Mouse (Mus musculus) brain, embryonic 14.5 days (tissue): ENCODE measurements around the gene Nars2. TPM values are rescaled to one million over a fixed set of nuclear protein-coding genes. Genes with fewer than 3 reads are reported as not detected.
"Not testable (repeated sequence)": the region's sequence is repeated elsewhere in the genome, so short reads cannot be mapped to it uniquely, and the experiment has no call there.

ENCODE experiments used
- DNase-seq: peaks from one replicate; pipeline ENCODE4 v3.0.0-alpha.2; 2011; ENCODE audit warnings: low read depth
- CTCF ChIP-seq: fragments of 200-500 bp; IDR thresholded peaks from 2 replicates; pipeline ENCODE4 v1.5.1; 2012; ENCODE audit warnings: inconsistent platforms, mild to moderate bottlenecking, moderate library complexity, borderline replicate concordance; ENCODE audit not compliant: insufficient read depth, insufficient read length; ENCODE audit errors: extremely low read depth
- POLR2A ChIP-seq: fragments of 200-500 bp; IDR thresholded peaks from 2 replicates; pipeline ENCODE4 v1.6.1; 2012; ENCODE audit warnings: mild to moderate bottlenecking, inconsistent platforms, borderline replicate concordance; ENCODE audit not compliant: poor library complexity, insufficient read depth, insufficient read length, severe bottlenecking; ENCODE audit errors: extremely low read depth
- polyA plus RNA-seq: library from polyadenylated mRNA; depleted of rRNA; stranded (reverse); fragments of >200 nt; gene quantifications from 2 replicates; pipeline ENCODE4 v1.2.3, GENCODE M21; 2012

The Nars2 gene
- polyA plus RNA-seq, 1 experiment, result 7.6 TPM

DNA sequence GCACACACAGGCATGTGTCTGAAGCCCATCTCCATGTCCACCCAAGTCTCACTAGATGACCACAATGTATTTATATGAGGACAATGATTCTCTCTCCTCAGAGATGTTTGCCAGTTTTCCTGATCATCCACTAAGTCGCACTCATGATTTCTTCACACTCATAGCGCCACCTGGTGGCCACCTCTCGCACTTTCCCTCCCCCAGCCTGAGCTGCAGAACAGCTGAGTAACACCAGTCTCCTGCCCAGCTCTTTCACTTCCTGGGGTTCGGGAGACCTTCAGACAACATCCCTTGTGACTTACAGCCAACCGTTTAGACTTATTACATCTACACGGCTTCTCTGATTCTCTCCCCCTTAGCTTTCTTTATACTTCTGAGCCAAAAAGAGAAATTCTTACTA, 37.3 kb upstream of the Nars2 start:
- DNase-seq, result peak; percentile 93
- TF ChIP-seq CTCF (peak; percentile 94), POLR2A (no peak)

DNA sequence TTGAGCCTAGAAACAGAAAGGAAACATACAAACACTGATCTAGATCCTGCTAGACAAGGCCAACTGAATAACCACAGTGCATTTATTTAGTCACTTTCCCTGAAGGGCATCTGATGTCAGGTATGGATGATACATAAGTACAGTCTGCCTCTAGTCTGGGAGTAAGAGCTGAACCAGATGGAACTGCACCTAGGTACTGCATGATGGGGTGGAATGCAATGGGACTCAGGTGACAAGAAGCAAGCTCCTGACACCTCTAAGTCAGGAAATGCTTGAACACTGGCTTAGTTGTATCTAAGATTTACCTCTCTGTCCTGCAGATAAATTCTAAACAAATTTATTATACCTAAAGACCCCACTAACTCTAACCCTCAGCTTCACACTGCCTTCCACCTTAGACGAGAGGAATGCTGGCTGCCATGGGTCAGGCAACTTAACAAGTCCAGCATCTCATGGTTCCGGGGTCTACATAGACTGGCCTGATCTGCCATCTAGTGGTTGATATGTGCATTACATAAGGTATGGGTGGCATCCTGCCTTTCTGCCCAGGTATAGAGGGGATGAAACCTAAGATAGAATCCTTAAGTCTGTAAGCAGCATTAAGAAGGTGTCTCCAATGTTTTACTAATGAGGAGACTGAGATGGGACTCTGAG, 35.7 kb upstream of the Nars2 start:
- TF ChIP-seq CTCF, result peak; percentile 82; the same call in 1 of the 2 replicates
- no peak for TF ChIP-seq POLR2A
- peak; percentile 90 for DNase-seq

DNA sequence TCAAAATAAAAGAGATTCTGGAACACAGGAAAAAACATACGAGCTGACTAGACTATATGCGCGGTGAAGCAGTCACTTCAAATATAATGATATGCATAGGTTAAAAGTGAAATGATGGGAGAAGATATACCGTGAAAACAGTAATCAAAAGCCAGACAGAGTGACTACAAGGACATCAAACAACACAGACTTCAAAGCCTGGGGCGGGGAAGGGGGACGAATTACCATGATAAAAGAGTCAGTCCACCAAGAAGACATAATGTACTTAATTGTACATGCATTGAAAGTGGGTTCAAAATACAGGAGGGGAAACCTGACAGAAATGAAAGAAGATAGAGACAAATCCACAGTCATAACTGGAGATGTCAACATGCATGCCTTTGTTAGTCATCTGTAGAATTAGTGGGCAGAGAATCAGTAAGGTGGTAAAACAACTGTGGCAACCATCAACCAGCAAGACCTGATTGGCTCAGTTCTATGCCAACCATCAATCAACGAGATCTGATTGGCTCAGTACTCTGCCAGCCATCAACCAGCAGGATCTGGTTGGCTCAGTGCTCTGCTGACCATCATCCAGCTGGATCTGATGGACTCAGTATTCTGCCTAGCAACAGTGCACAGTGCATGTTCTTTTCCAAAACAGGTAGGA, 30.7 kb upstream of the Nars2 start:
- TF ChIP-seq CTCF (no peak), POLR2A (no peak)
- peak; percentile 76 for DNase-seq

DNA sequence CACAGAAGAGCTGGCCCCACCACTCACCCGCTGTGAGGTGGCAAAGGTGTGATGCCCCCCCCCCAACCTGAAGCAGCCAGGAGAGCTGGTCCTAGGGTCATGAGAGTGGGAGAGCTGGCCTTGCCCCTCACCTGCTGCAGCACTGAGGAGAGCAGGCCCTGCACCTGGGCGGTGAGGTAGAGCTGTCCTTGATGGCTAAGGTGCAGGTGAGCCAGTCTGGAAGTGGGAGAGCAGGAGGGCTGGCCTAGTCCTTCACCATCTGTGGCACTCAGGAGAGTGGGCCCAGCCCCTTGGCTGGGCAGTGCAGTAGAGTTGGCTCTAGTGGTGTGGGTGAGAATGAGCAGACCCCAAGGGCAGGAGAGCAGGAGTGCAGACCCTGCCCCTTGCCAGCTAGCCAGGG, 28.4 kb upstream of the Nars2 start:
- TF ChIP-seq CTCF (no peak), POLR2A (no peak)
- DNase-seq, result no peak

DNA sequence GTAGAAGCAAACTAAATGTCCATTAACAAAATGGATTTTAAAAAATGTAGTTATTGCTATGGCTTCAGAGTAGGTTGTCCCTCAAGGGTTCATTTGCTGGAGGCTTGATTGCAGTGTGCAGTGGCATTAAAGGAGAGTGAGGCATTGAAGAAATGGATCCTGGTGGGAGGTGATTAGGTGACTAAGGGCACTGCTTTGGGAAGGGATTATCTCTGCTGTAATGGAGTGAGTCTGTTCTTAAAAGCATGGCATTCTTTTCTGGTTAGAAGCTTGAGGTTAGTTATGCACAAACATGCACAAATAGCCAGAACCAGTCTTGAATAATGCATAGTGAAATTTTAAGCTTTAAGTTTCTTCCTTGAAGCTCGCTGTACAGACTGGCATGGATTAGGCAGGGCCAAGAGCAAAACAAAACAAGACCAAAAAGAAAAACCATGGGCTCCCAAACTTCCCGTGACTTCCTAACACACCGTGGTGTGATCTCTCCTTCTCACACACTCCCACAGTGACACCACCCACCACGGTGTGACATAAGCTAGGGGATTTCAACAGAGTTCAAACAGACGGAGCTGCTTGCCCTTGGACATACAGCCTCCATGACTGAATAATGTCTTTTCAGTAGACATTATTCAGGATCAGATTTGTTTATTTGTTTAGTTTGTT, 7.5 kb upstream of the Nars2 start:
- DNase-seq, result peak; percentile 54

DNA sequence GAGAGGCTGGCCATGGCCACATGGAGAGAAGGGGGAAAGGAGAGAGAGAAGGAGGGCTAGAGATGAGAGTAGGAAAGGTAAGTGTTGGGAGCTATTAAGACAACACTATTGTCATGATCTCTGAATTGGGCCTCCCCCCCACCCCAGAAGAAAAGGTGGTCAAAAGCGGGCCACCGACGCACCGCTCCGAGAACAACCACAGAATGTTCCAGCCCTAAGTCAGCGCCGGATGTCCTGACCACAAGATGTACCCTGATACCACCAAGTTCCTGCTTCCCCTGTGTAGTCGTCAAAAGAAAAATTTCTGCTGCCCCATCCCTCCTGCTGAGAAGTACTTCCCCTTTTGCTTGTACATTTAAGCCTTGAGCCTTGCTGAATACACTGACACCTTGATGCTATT, 4.8 kb upstream of the Nars2 start:
- DNase-seq, result not testable (repeated sequence)

More for the DNA sequence above, 7.5 kb upstream of the Nars2 start:
- TF ChIP-seq CTCF (no peak), POLR2A (no peak)

DNA sequence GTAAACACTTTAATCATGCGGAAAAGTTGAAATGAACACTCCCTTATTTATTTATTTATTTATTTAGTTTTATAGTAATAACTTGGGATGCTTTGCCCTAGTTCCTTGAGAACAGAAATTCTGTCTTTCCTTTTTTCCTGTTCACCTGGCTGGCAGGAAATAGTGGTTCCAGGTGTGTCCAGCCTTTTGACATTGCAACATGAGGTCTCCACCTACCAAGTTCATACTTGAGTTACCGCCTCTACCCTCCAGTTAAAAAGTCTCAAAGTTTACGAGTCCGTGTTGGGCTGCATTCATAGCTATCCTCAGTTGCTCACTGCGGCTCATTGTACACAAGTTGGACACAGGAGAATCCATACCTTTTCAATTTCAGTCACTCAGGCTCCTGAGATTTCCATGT, 789 bp downstream of the Nars2 start:
- no peak for TF ChIP-seq CTCF
- TF ChIP-seq POLR2A, result no peak
- DNase-seq, result no peak

DNA sequence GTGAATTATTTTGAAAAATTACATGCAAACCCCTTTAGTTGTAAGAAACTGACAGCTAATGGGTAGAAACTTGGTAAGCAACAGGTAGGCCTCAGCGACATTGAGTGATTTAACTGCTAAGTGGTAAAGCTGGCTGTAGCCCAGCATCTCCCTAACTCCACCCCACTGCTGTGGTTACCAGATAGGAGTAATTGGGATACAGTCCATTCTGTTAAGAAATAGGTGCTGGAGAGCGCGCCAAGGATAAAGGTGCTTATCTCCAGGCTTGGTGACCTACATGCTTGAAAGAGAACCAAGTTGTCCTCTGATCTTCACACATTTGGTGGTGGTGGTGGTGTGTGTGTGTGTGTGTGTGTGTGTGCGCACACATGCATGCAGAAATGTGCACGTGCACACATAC, 7.9 kb downstream of the Nars2 start:
- TF ChIP-seq CTCF (no peak), POLR2A (no peak)
- DNase-seq, result no peak

DNA sequence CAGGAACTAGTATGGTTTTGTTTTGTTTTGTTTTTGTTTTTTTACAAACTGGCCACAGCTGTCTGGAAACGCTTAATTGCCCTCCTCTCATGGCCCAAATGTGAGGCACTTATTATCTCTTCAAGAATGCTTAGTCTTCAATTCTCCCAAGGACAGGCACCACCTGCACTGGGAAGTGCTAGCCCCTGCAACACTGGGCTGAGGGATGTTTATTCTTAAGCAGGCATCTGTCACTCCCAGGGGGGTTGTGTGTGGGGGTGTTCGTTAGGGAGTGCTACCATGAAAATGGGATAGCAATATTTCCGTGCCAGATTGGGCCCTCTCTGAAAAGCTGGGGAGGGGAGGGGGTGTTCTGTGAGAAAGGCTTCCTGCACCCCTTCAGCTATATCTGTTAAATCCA, 15.9 kb downstream of the Nars2 start:
- DNase-seq, result peak; percentile 26
- TF ChIP-seq POLR2A, result no peak
- TF ChIP-seq CTCF, result no peak

DNA sequence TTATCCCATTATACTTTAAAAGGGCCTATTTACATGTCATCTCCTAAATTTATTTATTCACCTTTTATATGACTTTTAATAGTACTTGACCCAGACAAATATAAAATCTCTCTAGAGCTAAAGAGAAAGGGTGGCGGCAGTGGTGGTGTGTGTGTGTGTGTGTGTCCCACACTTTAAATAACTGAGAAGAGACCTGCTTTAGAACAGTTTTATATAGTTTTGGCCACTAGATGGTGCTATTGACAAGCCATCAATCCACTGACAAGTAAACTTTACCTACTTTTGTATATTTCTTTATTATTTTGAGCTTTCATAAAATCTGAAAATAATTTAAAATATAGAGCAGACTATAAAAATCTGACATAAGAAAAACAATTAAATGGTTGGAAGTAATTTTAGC, 19.1 kb downstream of the Nars2 start:
- TF ChIP-seq POLR2A (no peak), CTCF (0 out of 2 replicates have a peak, but pooled peaks have one; percentile 3)
- DNase-seq, result peak; percentile 88

DNA sequence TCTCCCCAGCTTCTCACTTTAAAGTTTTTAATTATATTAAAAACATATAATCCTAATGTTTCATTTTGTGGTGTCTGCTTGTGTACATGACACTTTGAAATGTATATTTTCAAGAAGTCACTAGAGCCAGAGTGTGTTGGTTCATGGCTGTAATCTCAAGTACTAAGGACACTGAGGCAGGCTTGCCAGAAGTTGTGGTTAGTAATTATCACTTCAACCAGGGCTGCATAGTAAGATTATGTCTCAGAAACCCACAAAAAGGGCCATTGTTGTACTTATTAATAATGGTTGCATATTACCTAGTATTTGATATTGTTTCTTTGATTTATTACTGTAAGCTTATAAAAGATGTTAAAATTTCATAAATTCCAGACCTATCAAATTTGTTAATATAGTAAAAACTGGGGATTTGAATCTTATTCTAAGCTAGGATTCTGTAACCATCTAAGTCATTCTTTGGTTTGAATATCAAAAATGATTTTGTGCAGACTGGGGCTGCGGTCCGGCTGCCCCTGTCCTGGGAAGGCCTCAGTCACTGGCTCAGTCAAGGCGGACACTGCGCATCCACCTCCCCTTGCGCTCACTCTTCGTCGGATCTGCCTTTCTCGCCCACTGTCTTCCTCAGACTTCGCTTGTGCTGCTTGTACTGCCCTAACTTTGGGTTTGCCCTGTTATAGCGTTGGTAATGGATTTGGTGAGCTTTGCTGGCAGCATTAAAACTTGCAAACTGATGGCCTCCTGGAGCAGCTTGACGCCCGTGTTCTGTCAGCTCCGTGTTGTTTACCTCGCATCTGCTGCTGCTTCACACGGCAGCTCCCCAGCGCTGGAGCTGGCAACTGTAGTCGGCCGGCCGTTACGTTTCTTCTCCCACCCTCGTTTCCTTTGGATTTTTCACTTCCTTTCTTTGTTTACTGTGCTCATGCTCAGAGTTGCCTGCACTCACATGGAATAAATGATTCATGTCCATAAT, 20.0 kb downstream of the Nars2 start:
- TF ChIP-seq POLR2A, result no peak
- TF ChIP-seq CTCF, result no peak
- DNase-seq, result peak; percentile 46
